Mouse (Mus musculus) megakaryocyte, embryonic 14.5 days (primary cell): Measurements from ENCODE around the gene Vangl1.

Source experiments
- FLI1 ChIP-seq: IDR thresholded peaks from 2 replicates; pipeline ENCODE4 v1.6.1; 2012; ENCODE audit warnings: low read length, inconsistent platforms, mixed read lengths
- GATA1 ChIP-seq: IDR thresholded peaks from 3 replicates; pipeline ENCODE4 v1.6.1; 2012; ENCODE audit warnings: mixed read lengths, low read length, inconsistent platforms, borderline replicate concordance

DNA sequence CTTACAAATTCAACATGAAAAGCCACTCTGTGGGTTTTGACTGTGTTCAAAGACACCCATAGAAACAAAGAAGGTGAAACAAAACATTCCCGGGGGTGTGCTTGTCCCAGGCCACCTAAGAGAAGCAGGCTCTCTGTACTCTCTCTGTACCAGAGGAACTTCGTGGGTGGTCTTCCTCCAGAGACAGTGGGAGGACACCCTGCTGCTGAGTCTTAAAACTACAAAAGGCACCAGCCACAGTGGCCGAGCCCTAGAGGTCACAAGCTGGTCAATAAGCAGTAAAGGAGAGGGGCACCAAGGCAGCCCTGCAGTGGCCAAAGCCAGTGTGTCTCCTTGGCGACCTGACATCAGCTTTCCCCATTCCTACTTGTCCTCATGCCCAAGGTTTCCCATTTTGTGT, 14.5 kb downstream of the Vangl1 start:
- TF ChIP-seq GATA1, result no peak
- TF ChIP-seq FLI1, result no peak
